ENCODE assay signal across 8 mouse cellular contexts in the genomic region with DNA sequence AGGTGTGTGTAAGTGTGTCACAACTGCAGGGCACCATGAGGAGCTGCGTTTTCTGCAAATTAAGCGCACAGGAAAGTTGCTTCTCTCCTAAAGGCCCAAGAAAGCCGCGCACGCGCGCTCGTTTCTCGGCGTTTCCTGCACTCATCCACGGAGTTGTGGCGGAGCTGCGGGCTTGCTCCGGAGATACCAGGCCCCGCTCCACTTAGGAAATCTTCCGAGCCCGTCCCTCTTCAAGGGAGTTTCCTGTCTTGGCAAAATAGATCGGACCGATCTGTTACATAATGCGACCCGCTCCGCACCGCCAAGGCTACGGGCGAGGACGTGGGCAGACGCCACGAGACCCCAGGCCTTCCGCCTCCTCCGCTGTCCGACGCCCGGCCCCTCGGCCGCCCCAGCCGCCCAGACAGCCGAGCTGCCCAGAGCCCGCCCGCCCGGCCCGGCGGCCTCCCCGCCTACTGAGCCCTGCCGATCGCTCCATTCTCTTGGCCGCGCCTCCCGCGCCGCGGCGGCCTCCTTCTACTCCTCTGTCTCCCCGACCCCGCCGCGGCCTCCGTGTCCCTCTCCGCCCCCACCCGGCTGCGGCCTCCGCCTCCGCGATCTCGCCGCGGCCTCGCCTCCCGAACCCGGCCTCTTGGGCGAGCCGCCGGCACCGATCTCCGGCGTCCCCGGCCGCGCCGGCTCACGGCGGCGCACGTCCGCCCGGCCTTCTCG. TPM values are rescaled to one million over a fixed set of nuclear protein-coding genes. Genes with fewer than 3 reads are reported as not detected.
DNase-seq lines count a peak whose midpoint lies in the region; ATAC-seq and TF ChIP-seq lines count a peak whose summit lies in the region.

No protein-coding gene starts in this region.

- peak overlapping the region; percentile 99 for H3K9ac ChIP-seq in forebrain, embryonic 13.5 days
- H3K9ac ChIP-seq in neural tube, embryonic 14.5 days (replicated peaks; ENCODE audit: low read depth, low read length), result peak overlapping the region; percentile 97

- under 1% methylated on average over 64 of the region's 86 CpGs for WGBS in forebrain, embryonic 13.5 days
- under 1% methylated on average over 84 of the region's 86 CpGs for WGBS in lung, adult 2 months
- WGBS in neural tube, embryonic 14.5 days, result 0% methylated on average over 58 of the region's 86 CpGs

- H3K9me3 ChIP-seq in E14TG2a.4 (ENCODE audit: low read length), result no peaks in the 10 kb centered on the region
- no peaks in the 10 kb centered on the region for H3K9me3 ChIP-seq in forebrain, embryonic 13.5 days (replicated peaks)
- H3K9me3 ChIP-seq in neural tube, embryonic 14.5 days (ENCODE audit: control insufficient read depth, low read length), result no peaks in the 10 kb centered on the region

- peaks cover 41% of the 10 kb centered on the region for H3K36me3 ChIP-seq in E14TG2a.4 (ENCODE audit: insufficient read depth, low read length)
- H3K36me3 ChIP-seq in forebrain, embryonic 13.5 days (ENCODE audit: poor library complexity, severe bottlenecking), result peaks cover 23% of the 10 kb centered on the region
- H3K36me3 ChIP-seq in neural tube, embryonic 14.5 days (ENCODE audit: control insufficient read depth, insufficient read depth, low read length), result peaks cover 20% of the 10 kb centered on the region

- ATAC-seq in cerebellum, adult (ENCODE audit: insufficient number of reproducible peaks, low FRiP score, low TSS enrichment), result peak; percentile 26; the same call in 1 of the 2 replicates
- peak; percentile 61 for ATAC-seq in forebrain, embryonic 13.5 days
- ATAC-seq in neural tube, embryonic 14.5 days (ENCODE audit: low read depth), result peak; percentile 48; the same call in 1 of the 2 replicates

- TF ChIP-seq CTCF in E14TG2a.4 (conservative IDR thresholded peaks at IDR 0.05; ENCODE audit: low read length), result no peak
- no peak for TF ChIP-seq CTCF in lung, adult 2 months (IDR thresholded peaks at IDR 0.05; ENCODE audit: insufficient read depth, low read length)

- no peak for TF ChIP-seq POLR2A in lung, adult 2 months (IDR thresholded peaks at IDR 0.05; ENCODE audit: borderline replicate concordance, extremely low read depth, low read depth, low read length)

- intact Hi-C loops in heart, postnatal 10 days (cut with DNase I), result no loop called here

- H3K27ac ChIP-seq in forebrain, embryonic 13.5 days, result peak overlapping the region; percentile 89
- peak overlapping the region; percentile 82 for H3K27ac ChIP-seq in neural tube, embryonic 14.5 days (ENCODE audit: low read depth, low read length)

- peaks cover 70% of the 10 kb centered on the region for H3K4me1 ChIP-seq in E14TG2a.4 (replicated peaks; ENCODE audit: low read depth, low read length)
- H3K4me1 ChIP-seq in forebrain, embryonic 13.5 days, result peaks cover 28% of the 10 kb centered on the region
- H3K4me1 ChIP-seq in lung, adult 2 months (ENCODE audit: control insufficient read depth, insufficient read depth, low read length), result peaks cover 23% of the 10 kb centered on the region
- peaks cover 21% of the 10 kb centered on the region for H3K4me1 ChIP-seq in neural tube, embryonic 14.5 days (ENCODE audit: control insufficient read depth, insufficient read depth, low read length)

- peak overlapping the region; percentile 87 for H3K4me3 ChIP-seq in E14TG2a.4 (replicated peaks; ENCODE audit: low read length)
- H3K4me3 ChIP-seq in forebrain, embryonic 13.5 days, result peak overlapping the region; percentile 100
- peak overlapping the region; percentile 95 for H3K4me3 ChIP-seq in lung, adult 2 months (replicated peaks; ENCODE audit: extremely low read depth, low read depth, low read length)
- peak overlapping the region; percentile 97 for H3K4me3 ChIP-seq in neural tube, embryonic 14.5 days (ENCODE audit: low read depth, low read length)

- 0 out of 2 replicates have a peak, but pooled peaks cover 4% of the 10 kb centered on the region for H3K27me3 ChIP-seq in E14TG2a.4 (ENCODE audit: insufficient read depth, low read length)
- H3K27me3 ChIP-seq in forebrain, embryonic 13.5 days, result no peaks in the 10 kb centered on the region
- H3K27me3 ChIP-seq in neural tube, embryonic 14.5 days (ENCODE audit: control insufficient read depth, insufficient read depth, low read length), result no peaks in the 10 kb centered on the region

- peak; percentile 72 to 80 for DNase-seq in heart, postnatal 10 days
- DNase-seq in kidney, postnatal 4 days, result peak; percentile 80 to 88
- peak; percentile 70 for DNase-seq in lung, adult 2 months
- peak; percentile 73 for DNase-seq in testis, postnatal 14 days (ENCODE audit: low spot score)

- peak overlapping the region; percentile 91 for H3K4me2 ChIP-seq in forebrain, embryonic 13.5 days
- H3K4me2 ChIP-seq in neural tube, embryonic 14.5 days (ENCODE audit: low read depth, low read length), result peak overlapping the region; percentile 99

RNA-seq across cellular contexts. Expression of a gene that starts 0.8 kb away (rescaled TPM):
- polyA plus RNA-seq in forebrain, embryonic 13.5 days (2015; fragmentation: Nextera tagmentation; extraction: Ambion mirVana), result 30.5 TPM in 2 replicates
- total RNA-seq in heart, postnatal 10 days (2021), result 10 to 100 TPM; 38.6 to 39.6 TPM
- polyA plus RNA-seq in lung, adult 2 months (2012; rRNA removed), result 16.4 and 19.8 TPM in 2 replicates
- polyA plus RNA-seq in neural tube, embryonic 14.5 days (2014; fragmentation: Nextera tagmentation; extraction: Ambion mirVana), result 20.2 and 22.2 TPM in 2 replicates

RNA-seq across cellular contexts. Expression of a gene that starts 18.3 kb away (rescaled TPM):
- polyA plus RNA-seq in forebrain, embryonic 13.5 days (2015; fragmentation: Nextera tagmentation; extraction: Ambion mirVana), result 29.1 and 31.6 TPM in 2 replicates
- total RNA-seq in heart, postnatal 10 days (2021), result 10 to 100 TPM; 10.9 to 12.6 TPM
- polyA plus RNA-seq in lung, adult 2 months (2012; rRNA removed), result 3.1 and 4.2 TPM in 2 replicates
- 17.8 and 24.8 TPM in 2 replicates for polyA plus RNA-seq in neural tube, embryonic 14.5 days (2014; fragmentation: Nextera tagmentation; extraction: Ambion mirVana)

Comparison
In these comparisons a context has a peak if more than half of its experiments do, and no peak if none do; other contexts are left out.
1. Peak in every context shown above with its lines: DNase-seq, ATAC-seq, H3K4me3 ChIP-seq and H3K27ac ChIP-seq.